ENCODE assay signal across 31 mouse cellular contexts in genomic region chr5:30527129-30527528, GRCm38 (mm10). TPM values are rescaled to one million over a fixed set of nuclear protein-coding genes. Genes with fewer than 3 reads are reported as not detected.
A peak's percentile ranks its signal among the peaks of the same experiment; 100 is the strongest.
DNase-seq lines count a peak whose midpoint lies in the region; ATAC-seq and TF ChIP-seq lines count a peak whose summit lies in the region.
"Had no signal": no experiment of that assay in that cellular context is flagged by ENCODE, and none has a peak within 500 bp of the region (broad histone marks: within the 10 kb centered on the region; RNA-seq: fewer than 3 reads in every experiment).

No protein-coding gene starts in this region.

- H3K4me1 ChIP-seq in intestine, embryonic 14.5 days (replicated peaks; ENCODE audit: control insufficient read depth, insufficient read depth, low read length): peaks cover 17% of the 10 kb centered on the region
- H3K4me1 ChIP-seq in intestine, postnatal 0 days (replicated peaks; ENCODE audit: control insufficient read depth, insufficient read depth, low read length): 0 out of 2 replicates have a peak, but pooled peaks cover 3% of the 10 kb centered on the region

- H3K9ac ChIP-seq in intestine, embryonic 14.5 days (ENCODE audit: low read length): no peak overlapping the region
- no peak overlapping the region for H3K9ac ChIP-seq in intestine, postnatal 0 days (ENCODE audit: low read depth, low read length)
- H3K9ac ChIP-seq: forebrain, postnatal 0 days; limb, embryonic 12.5 days; neural tube, embryonic 13.5 days had no signal

- ATAC-seq in intestine, embryonic 14.5 days (replicated peaks; ENCODE audit: low FRiP score, low TSS enrichment, low read depth): no peak
- ATAC-seq in intestine, postnatal 0 days: no peak
- ATAC-seq: forebrain, postnatal 0 days; midbrain, embryonic 16.5 days; Patski had no signal

- H3K4me3 ChIP-seq in intestine, embryonic 14.5 days (ENCODE audit: low read depth, low read length): no peak overlapping the region
- no peak overlapping the region for H3K4me3 ChIP-seq in intestine, postnatal 0 days (ENCODE audit: low read depth, low read length)
- H3K4me3 ChIP-seq: layer of hippocampus, adult 2 months; limb, embryonic 12.5 days; myocyte; neural tube, embryonic 13.5 days had no signal

- H3K9me3 ChIP-seq in intestine, embryonic 14.5 days (ENCODE audit: control insufficient read depth, low read length): no peaks in the 10 kb centered on the region
- no peaks in the 10 kb centered on the region for H3K9me3 ChIP-seq in intestine, postnatal 0 days (ENCODE audit: control insufficient read depth)
- H3K9me3 ChIP-seq: G1E; limb, embryonic 12.5 days; neural tube, embryonic 13.5 days had no signal

- H3K27ac ChIP-seq in intestine, embryonic 14.5 days (ENCODE audit: low read depth): peak overlapping the region; percentile 85
- H3K27ac ChIP-seq in intestine, postnatal 0 days (ENCODE audit: low read depth, low read length): no peak overlapping the region
- H3K27ac ChIP-seq: hindbrain, postnatal 0 days; layer of hippocampus, adult 2 months; macrophage; neural tube, embryonic 13.5 days had no signal

- WGBS in intestine, embryonic 14.5 days: 73% methylated on average over 5 of the region's 5 CpGs
- 86% methylated on average over 5 of the region's 5 CpGs for WGBS in intestine, postnatal 0 days

- H3K36me3 ChIP-seq in intestine, embryonic 14.5 days (ENCODE audit: control insufficient read depth, insufficient read depth, low read length): no peaks in the 10 kb centered on the region
- no peaks in the 10 kb centered on the region for H3K36me3 ChIP-seq in intestine, postnatal 0 days (ENCODE audit: control insufficient read depth, insufficient read depth)
- H3K36me3 ChIP-seq: G1E; limb, embryonic 12.5 days; neural tube, embryonic 13.5 days had no signal

- no peak for DNase-seq in intestine, embryonic 14.5 days (ENCODE audit: low spot score)
- DNase-seq in lung, postnatal 10 days: peak; percentile 55
- no peak for DNase-seq in lung, postnatal 36 days
- DNase-seq in retina, embryonic 14.5 days (ENCODE audit: low spot score): peak; percentile 45
- DNase-seq in embryo, embryonic 10 days (ENCODE audit: low spot score): no peak
- DNase-seq in frontal cortex, postnatal 10 days (ENCODE audit: low spot score in 2 of 2): no peak
- DNase-seq: adrenal gland, adult 2 months; B cell, adult 2 months; cerebellum, adult 11 months; cerebellum, adult 9-11 months; forebrain, postnatal 0 days; gastrocnemius, postnatal 36 days; heart, postnatal 10 days; kidney, adult 2 months; kidney, postnatal 14 days; thymus, postnatal 14 days had no signal

- H3K27me3 ChIP-seq in intestine, embryonic 14.5 days (replicated peaks; ENCODE audit: control insufficient read depth, insufficient read depth, low read length): no peaks in the 10 kb centered on the region
- no peaks in the 10 kb centered on the region for H3K27me3 ChIP-seq in intestine, postnatal 0 days (replicated peaks; ENCODE audit: control insufficient read depth, insufficient read depth, low read length)
- H3K27me3 ChIP-seq: neural tube, embryonic 13.5 days had no signal

- TF ChIP-seq CTCF in intestine, postnatal 0 days (IDR thresholded peaks at IDR 0.05; ENCODE audit: low read depth): no peak

- H3K4me2 ChIP-seq in intestine, embryonic 14.5 days (ENCODE audit: low read length): no peak overlapping the region
- no peak overlapping the region for H3K4me2 ChIP-seq in intestine, postnatal 0 days (replicated peaks; ENCODE audit: low read depth)
- H3K4me2 ChIP-seq: limb, embryonic 12.5 days; liver, embryonic 11.5 days; neural tube, embryonic 13.5 days had no signal

RNA-seq across cellular contexts. Expression of gene Cib4, which starts 18.5 kb away (rescaled TPM):
- not detected in 2 replicates for polyA plus RNA-seq in intestine, embryonic 14.5 days (2014; fragmentation: Nextera tagmentation; extraction: Ambion mirVana)
- not detected in 2 replicates for polyA plus RNA-seq in intestine, postnatal 0 days (2015; fragmentation: Nextera tagmentation; extraction: Ambion mirVana)
- polyA plus RNA-seq: embryonic facial prominence, embryonic 11.5 days; forebrain, embryonic 11.5 days; forebrain, postnatal 0 days; G1E; hindbrain, embryonic 11.5 days; hindbrain, postnatal 0 days; kidney, adult 2 months; limb, embryonic 12.5 days; liver, embryonic 11.5 days; macrophage; midbrain, embryonic 16.5 days; myocyte; neural tube, embryonic 13.5 days; Patski; small intestine, adult 2 months had no signal

Comparison
In these comparisons a context has a peak if more than half of its experiments do, and no peak if none do; other contexts are left out.
1. DNase-seq: peak in lung, postnatal 10 days (single experiment) and retina, embryonic 14.5 days (single experiment); none in intestine, embryonic 14.5 days (single experiment), lung, postnatal 36 days (single experiment), embryo, embryonic 10 days (single experiment) and frontal cortex, postnatal 10 days (0 of 2).